Mouse (Mus musculus) heart, postnatal 0 days (tissue): ENCODE results near the gene Bbs2.

Source experiments
- CTCF ChIP-seq: IDR thresholded peaks from 2 replicates; pipeline ENCODE4 v1.5.1; 2016; ENCODE audit warnings: antibody characterized with exemption, control low read depth, low read depth
- EP300 ChIP-seq: IDR thresholded peaks from 2 replicates; pipeline ENCODE4 v1.6.1; 2016; ENCODE audit warnings: antibody characterized with exemption, low read depth

- TF ChIP-seq CTCF (no peak), EP300 (no peak)
These were observed 30.5 kb upstream of the Bbs2 start for GRCm38 (mm10) chr8:94129133-94129789.
